Mouse (Mus musculus) ES-Bruce4 (cell line): ENCODE results near the gene Olfr1419. TPM values are rescaled to one million over a fixed set of nuclear protein-coding genes. Genes with fewer than 3 reads are reported as not detected.

Source experiments
- H3K27ac ChIP-seq: 2 replicates; pipeline ENCODE4 v1.5.1; 2012; ENCODE audit warnings: low read length, inconsistent platforms; ENCODE audit not compliant: insufficient read depth
- H3K27me3 ChIP-seq: 2 replicates; pipeline ENCODE4 v1.6.1; 2012; ENCODE audit warnings: mild to moderate bottlenecking, low read length, inconsistent platforms; ENCODE audit not compliant: control insufficient read depth, poor library complexity, insufficient read depth, severe bottlenecking
- H3K36me3 ChIP-seq: 2 replicates; pipeline ENCODE4 v1.6.1; 2012; ENCODE audit warnings: inconsistent platforms, mild to moderate bottlenecking, low read length, moderate library complexity; ENCODE audit not compliant: control insufficient read depth, poor library complexity, insufficient read depth, severe bottlenecking
- H3K4me1 ChIP-seq: one replicate; pipeline ENCODE4 v1.8.1; 2011; ENCODE audit warnings: low read length; ENCODE audit not compliant: control insufficient read depth, insufficient read depth
- H3K4me3 ChIP-seq: 2 replicates; pipeline ENCODE4 v1.5.1; 2011; ENCODE audit warnings: low read depth, mild to moderate bottlenecking, low read length
- H3K9ac ChIP-seq: 2 replicates; pipeline ENCODE4 v1.6.1; 2012; ENCODE audit warnings: low read depth, mild to moderate bottlenecking, inconsistent platforms; ENCODE audit not compliant: poor library complexity, severe bottlenecking
- H3K9me3 ChIP-seq: replicated peaks from 2 replicates; pipeline ENCODE4 v1.6.1; 2012; ENCODE audit warnings: mild to moderate bottlenecking, low read length, inconsistent platforms; ENCODE audit not compliant: control insufficient read depth, poor library complexity, insufficient read depth, severe bottlenecking
- CTCF ChIP-seq: IDR thresholded peaks from one replicate; pipeline ENCODE4 v1.8.1; 2011; ENCODE audit warnings: low read depth, low read length
- EP300 ChIP-seq: IDR thresholded peaks from 2 replicates; pipeline ENCODE4 v1.6.1; 2011; ENCODE audit warnings: low read depth, low read length; ENCODE audit not compliant: insufficient read depth
- POLR2A ChIP-seq: IDR thresholded peaks from one replicate; pipeline ENCODE4 v1.8.1; 2011; ENCODE audit warnings: low read length; ENCODE audit not compliant: insufficient read depth
- polyA plus RNA-seq: library from polyadenylated mRNA; stranded (reverse); fragments of >200 nt; gene quantifications from 2 replicates; pipeline ENCODE4 v1.2.4, GENCODE M21; 2011; ENCODE audit warnings: low read depth; ENCODE audit not compliant: missing spikeins, insufficient read depth, insufficient read length

Olfr1419 gene
- polyA plus RNA-seq, 1 experiment = not detected

GRCm38 (mm10) chr19:11856506-11856905 lies 18.4 kb downstream of the Olfr1419 start:
- no peaks in the 10 kb centered on the region for H3K27me3 ChIP-seq
- H3K36me3 ChIP-seq = no peaks in the 10 kb centered on the region
- H3K4me1 ChIP-seq = no peaks in the 10 kb centered on the region
- H3K9me3 ChIP-seq = no peaks in the 10 kb centered on the region
- H3K4me3 ChIP-seq = no peak overlapping the region
- no peak overlapping the region for H3K27ac ChIP-seq
- TF ChIP-seq EP300 (no peak), POLR2A (no peak), CTCF (no peak)
- no peak overlapping the region for H3K9ac ChIP-seq

GRCm38 (mm10) chr19:11854821-11855220 lies 20.1 kb downstream of the Olfr1419 start:
- no peaks in the 10 kb centered on the region for H3K4me1 ChIP-seq
- H3K36me3 ChIP-seq = no peaks in the 10 kb centered on the region
- H3K9me3 ChIP-seq = no peaks in the 10 kb centered on the region
- H3K9ac ChIP-seq = no peak overlapping the region
- TF ChIP-seq POLR2A (no peak), EP300 (no peak), CTCF (no peak)
- no peak overlapping the region for H3K27ac ChIP-seq
- H3K27me3 ChIP-seq = no peaks in the 10 kb centered on the region
- no peak overlapping the region for H3K4me3 ChIP-seq

GRCm38 (mm10) chr19:11852652-11853051 lies 22.3 kb downstream of the Olfr1419 start:
- no peak overlapping the region for H3K9ac ChIP-seq
- no peaks in the 10 kb centered on the region for H3K9me3 ChIP-seq
- H3K36me3 ChIP-seq = no peaks in the 10 kb centered on the region
- H3K27ac ChIP-seq = no peak overlapping the region
- no peak overlapping the region for H3K4me3 ChIP-seq
- no peak for TF ChIP-seq CTCF
- TF ChIP-seq POLR2A = no peak
- TF ChIP-seq EP300 = no peak
- no peaks in the 10 kb centered on the region for H3K4me1 ChIP-seq
- no peaks in the 10 kb centered on the region for H3K27me3 ChIP-seq

GRCm38 (mm10) chr19:11846333-11846732 lies 28.6 kb downstream of the Olfr1419 start:
- TF ChIP-seq CTCF (no peak), POLR2A (no peak), EP300 (no peak)
- Histone ChIP-seq H3K4me1 (no peaks in the 10 kb centered on the region), H3K27ac (no peak overlapping the region), H3K36me3 (no peaks in the 10 kb centered on the region), H3K9me3 (0 out of 2 replicates have a peak, but pooled peaks cover 2% of the 10 kb centered on the region), H3K9ac (no peak overlapping the region), H3K4me3 (no peak overlapping the region), H3K27me3 (no peaks in the 10 kb centered on the region)

GRCm38 (mm10) chr19:11839119-11839518 lies 35.8 kb downstream of the Olfr1419 start, which contains the start of gene Olfr1417:
TSS of gene Olfr1417 (minus strand) at chr19:11839219.
- Histone ChIP-seq H3K9ac (no peak within 1 kb of the TSS), H3K27me3 (no peaks in the 10 kb centered on the region), H3K9me3 (0 out of 2 replicates have a peak, but pooled peaks cover 2% of the 10 kb centered on the region), H3K27ac (no peak within 1 kb of the TSS), H3K4me3 (no peak within 1 kb of the TSS), H3K4me1 (no peaks in the 10 kb centered on the region), H3K36me3 (no peaks in the 10 kb centered on the region)
- TF ChIP-seq POLR2A (no peak), EP300 (no peak), CTCF (no peak)

- TF ChIP-seq CTCF (no peak), POLR2A (no peak), EP300 (no peak)
- no peaks in the 10 kb centered on the region for H3K27me3 ChIP-seq
- H3K27ac ChIP-seq = peak overlapping the region; percentile 89
- peaks cover 5% of the 10 kb centered on the region for H3K4me1 ChIP-seq
- H3K9me3 ChIP-seq = no peaks in the 10 kb centered on the region
- no peaks in the 10 kb centered on the region for H3K36me3 ChIP-seq
- no peak overlapping the region for H3K9ac ChIP-seq
- H3K4me3 ChIP-seq = no peak overlapping the region
Measured at GRCm38 (mm10) chr19:11823346-11824065, 51.4 kb downstream of the Olfr1419 start.
